Mouse (Mus musculus): ENCODE data around the gene Plekha5.

GRCm38 (mm10) chr6:140517188-140517587 is 93.3 kb downstream of the Plekha5 start:
- no peak for TF ChIP-seq EP300 (IDR thresholded peaks at IDR 0.05; ENCODE audit: low read depth)
- peak; percentile 80 for TF ChIP-seq CTCF (IDR thresholded peaks at IDR 0.05; ENCODE audit: low read depth)

Data from liver, postnatal 0 days (tissue).